Mouse (Mus musculus) monocyte, adult 2 months (primary cell): Measurements from ENCODE around the gene Dnah7a.
"Not testable (repeated sequence)": the region's sequence is repeated elsewhere in the genome, so short reads cannot be mapped to it uniquely, and the experiment has no call there.

Experiments
- DNase-seq, 2 experiments: peaks; one replicate each; pipeline ENCODE4 v3.0.0; 2022; ENCODE audit warnings: low spot score in 2 of 2, low read depth in 1 of 2

Dnah7a gene

GRCm38 (mm10) chr1:53709602-53710001 is 3.0 kb upstream of the Dnah7a start:
- not testable (repeated sequence) for DNase-seq

GRCm38 (mm10) chr1:53704164-53704563 is 2.4 kb downstream of the Dnah7a start:
- DNase-seq = no peak

GRCm38 (mm10) chr1:53664268-53664667 is 42.3 kb downstream of the Dnah7a start:
- not testable (repeated sequence) for DNase-seq

GRCm38 (mm10) chr1:53639865-53640794 is 66.5 kb downstream of the Dnah7a start:
- DNase-seq = no peak

- not testable (repeated sequence) for DNase-seq
Measured at GRCm38 (mm10) chr1:53635641-53636040, 70.9 kb downstream of the Dnah7a start.

GRCm38 (mm10) chr1:53632040-53632439 is 74.5 kb downstream of the Dnah7a start:
- not testable (repeated sequence) for DNase-seq

GRCm38 (mm10) chr1:53630011-53630410 is 76.6 kb downstream of the Dnah7a start:
- DNase-seq = no peak

- DNase-seq = no peak
Measured at GRCm38 (mm10) chr1:53613486-53613885, 93.1 kb downstream of the Dnah7a start.

GRCm38 (mm10) chr1:53581326-53581725 is 125.3 kb downstream of the Dnah7a start:
- not testable (repeated sequence) for DNase-seq

- not testable (repeated sequence) for DNase-seq
Measured at GRCm38 (mm10) chr1:53557918-53558317, 148.7 kb downstream of the Dnah7a start.

- not testable (repeated sequence) for DNase-seq
Measured at GRCm38 (mm10) chr1:53547018-53547417, 159.6 kb downstream of the Dnah7a start.

- DNase-seq = not testable (repeated sequence)
Measured at GRCm38 (mm10) chr1:53538356-53538755, 168.2 kb downstream of the Dnah7a start.

GRCm38 (mm10) chr1:53534826-53535225 is 171.8 kb downstream of the Dnah7a start:
- DNase-seq = not testable (repeated sequence)

- DNase-seq = not testable (repeated sequence)
Measured at GRCm38 (mm10) chr1:53526021-53526420, 180.6 kb downstream of the Dnah7a start.

GRCm38 (mm10) chr1:53473699-53474098 is 232.9 kb downstream of the Dnah7a start:
- no peak for DNase-seq

- not testable (repeated sequence) for DNase-seq
Measured at GRCm38 (mm10) chr1:53472084-53472483, 234.5 kb downstream of the Dnah7a start.

- DNase-seq = no peak
Measured at GRCm38 (mm10) chr1:53467325-53467670, 239.3 kb downstream of the Dnah7a start.

- DNase-seq = not testable (repeated sequence)
Measured at GRCm38 (mm10) chr1:53466524-53467324, 239.9 kb downstream of the Dnah7a start.

GRCm38 (mm10) chr1:53439173-53439572 is 267.4 kb downstream of the Dnah7a start:
- not testable (repeated sequence) for DNase-seq

GRCm38 (mm10) chr1:53432433-53432832 is 274.2 kb downstream of the Dnah7a start:
- not testable (repeated sequence) for DNase-seq

- no peak for DNase-seq
Measured at GRCm38 (mm10) chr1:53405803-53406325, 300.7 kb downstream of the Dnah7a start.
